Mouse (Mus musculus): ENCODE measurements around the gene P2ry14.

DNA sequence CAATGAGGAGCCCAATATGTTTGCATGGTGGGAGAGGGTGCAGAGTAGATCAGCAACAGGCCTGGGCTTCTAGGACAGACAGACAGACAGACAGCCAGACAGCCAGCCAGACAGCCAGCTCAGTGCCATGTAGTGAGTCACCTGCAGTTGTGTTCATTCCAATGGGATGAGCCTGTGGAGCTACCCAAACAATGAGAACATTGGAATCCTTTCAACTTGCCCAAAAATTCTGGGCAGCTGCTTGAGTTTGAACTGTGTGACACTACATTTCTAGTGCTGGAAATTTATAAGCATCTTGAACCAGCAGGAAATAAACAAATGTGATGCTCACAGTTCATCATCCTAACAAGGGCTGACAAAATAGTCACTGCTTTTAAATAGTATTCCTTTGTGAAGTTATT, 13.8 kb downstream of the P2ry14 start:
- TF ChIP-seq ZC3H11A (IDR thresholded peaks at IDR 0.05; ENCODE audit: borderline replicate concordance, low read depth, low read length) (no peak), MAFK (IDR thresholded peaks at IDR 0.05; ENCODE audit: insufficient read depth, low read depth, low read length) (no peak), ZNF384 (IDR thresholded peaks at IDR 0.05; ENCODE audit: low read depth, low read length) (no peak), HCFC1 (IDR thresholded peaks at IDR 0.05; ENCODE audit: borderline replicate concordance, insufficient read depth, low read length) (no peak)
